Mouse (Mus musculus) brain, embryonic 18.5 days (tissue): ENCODE data around the gene Car15.

ENCODE experiments used
- DNase-seq: peaks from one replicate; pipeline ENCODE4 v3.0.0-alpha.2; 2012; ENCODE audit warnings: low read depth, low spot score

Car15 gene

DNA sequence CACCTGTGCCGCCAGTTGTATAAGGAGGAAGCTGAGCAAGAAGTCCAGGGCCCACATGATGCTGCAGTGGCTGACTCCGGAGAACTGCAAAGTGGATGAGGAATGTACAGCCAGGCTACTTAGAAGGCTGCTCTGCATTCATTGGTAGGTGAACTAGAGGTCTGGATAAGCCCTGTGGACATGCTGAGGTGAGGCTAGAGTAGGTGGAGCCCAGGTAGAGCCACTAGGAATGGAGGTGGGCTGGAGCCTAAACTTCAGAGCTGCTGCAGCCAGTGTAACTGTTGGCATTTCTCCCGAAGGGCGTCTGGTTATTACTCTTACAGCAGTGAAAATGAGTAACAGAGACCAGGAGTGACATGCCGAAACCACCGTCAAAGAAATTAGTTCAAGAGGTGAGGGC lies at the start of gene Car15:
Gene Car15 (minus strand): TSS at position 314 of the 400 bp plus-strand sequence.
- DNase-seq = no peak

GRCm38 (mm10) chr16:17884116-17884515 lies 46.0 kb upstream of the Car15 start:
- DNase-seq = no peak

DNA sequence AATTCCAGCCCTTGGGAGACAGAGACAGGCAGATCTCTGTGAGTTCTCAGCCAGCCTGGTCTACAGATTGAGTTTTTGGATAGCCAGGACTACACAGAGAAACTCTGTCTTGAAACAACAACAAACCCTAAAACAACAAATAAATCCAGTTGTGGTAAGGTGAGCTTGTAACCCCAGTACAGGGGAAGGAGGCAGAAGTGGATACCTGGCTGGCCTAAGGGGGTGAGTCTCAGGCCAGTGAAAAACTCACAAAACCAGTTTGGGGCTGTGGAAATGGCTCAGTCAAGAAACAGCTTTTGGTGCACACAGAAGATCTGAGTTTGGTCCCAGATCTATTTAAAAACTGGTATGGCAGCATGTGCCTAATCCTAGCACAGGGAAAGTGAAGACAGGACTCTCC lies 44.0 kb upstream of the Car15 start:
- DNase-seq = no peak

GRCm38 (mm10) chr16:17879571-17879970 lies 41.4 kb upstream of the Car15 start:
- DNase-seq = no peak

DNA sequence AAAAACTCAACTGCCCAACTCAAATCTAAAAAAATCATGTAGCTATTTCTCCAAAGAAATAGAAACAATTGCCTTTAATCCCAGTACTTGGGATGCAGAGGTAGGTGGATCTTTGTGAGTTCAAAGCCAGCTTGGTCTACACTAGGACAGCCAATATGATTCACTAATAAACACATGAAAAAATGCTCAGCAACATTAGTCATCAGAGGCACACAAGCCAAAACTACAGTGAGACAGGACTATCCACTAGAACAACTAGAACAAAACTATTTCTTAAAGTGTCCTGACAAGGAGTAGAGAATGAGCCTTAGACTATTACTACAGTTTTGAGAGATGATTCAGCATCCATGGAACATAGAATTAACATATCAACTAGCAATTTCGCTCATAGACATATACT lies 37.9 kb upstream of the Car15 start:
- DNase-seq = no peak

DNA sequence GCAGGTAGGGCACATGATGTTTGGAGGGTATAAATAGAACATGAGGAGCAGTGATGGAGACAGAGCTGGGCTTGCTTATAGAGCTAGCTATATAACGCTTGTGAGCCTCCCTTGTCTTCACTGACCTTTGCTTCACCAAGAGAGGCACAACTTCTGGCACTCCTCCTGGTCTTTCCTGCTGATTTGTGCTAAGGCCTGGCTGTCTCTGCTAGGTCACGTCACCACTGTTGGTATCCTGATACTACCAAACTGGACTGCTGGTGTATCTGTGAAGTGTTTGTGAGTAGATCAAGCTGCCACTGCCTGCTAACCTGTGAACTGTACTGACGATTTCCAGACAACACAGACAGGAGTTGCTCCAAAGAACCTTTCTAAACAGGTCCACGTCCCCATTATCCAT lies 37.0 kb upstream of the Car15 start:
- no peak for DNase-seq

DNA sequence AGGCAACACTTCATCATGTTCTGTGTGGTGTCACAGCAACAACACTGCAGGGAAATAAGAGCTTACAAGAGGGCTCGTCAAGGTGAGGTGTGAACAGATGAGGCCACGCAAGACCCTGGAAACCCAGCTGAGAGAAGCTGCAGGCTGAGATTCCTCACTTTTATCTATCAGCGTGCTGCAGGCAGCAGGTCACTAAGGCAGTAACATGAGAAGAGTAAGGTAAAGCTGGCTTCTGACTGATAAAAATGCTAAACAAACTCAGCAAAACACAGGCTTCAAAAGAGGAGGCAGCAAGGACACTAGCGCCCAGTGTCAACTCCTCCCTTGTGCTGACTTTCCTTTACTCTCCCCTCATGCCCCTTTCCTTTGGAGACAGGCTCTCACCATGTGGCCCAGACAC lies 34.8 kb upstream of the Car15 start:
- DNase-seq = no peak

- no peak for DNase-seq
Measured at GRCm38 (mm10) chr16:17871248-17871647, 33.1 kb upstream of the Car15 start.

- DNase-seq = no peak
Measured at GRCm38 (mm10) chr16:17865770-17866169, 27.6 kb upstream of the Car15 start.

DNA sequence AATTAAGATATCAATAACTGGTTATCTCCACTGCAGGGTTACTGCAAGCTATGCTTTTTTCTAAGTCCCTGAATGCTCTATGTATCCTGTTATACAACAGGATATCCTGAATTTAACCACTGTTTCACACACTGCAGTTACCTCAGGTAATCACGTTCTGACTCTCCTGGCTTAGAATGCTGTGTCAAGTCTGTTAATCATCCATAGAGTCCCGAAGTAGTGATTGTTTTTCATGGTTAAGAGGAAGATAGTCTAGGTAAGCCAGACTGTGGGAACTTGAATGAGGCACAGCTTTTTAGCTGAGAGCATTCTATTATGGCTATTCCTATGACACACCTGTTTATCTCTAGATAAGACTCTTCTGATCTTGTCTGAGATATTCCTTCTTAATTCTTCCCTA lies 27.1 kb upstream of the Car15 start:
- DNase-seq = no peak

GRCm38 (mm10) chr16:17858592-17858991 lies 20.4 kb upstream of the Car15 start:
- DNase-seq = no peak

DNA sequence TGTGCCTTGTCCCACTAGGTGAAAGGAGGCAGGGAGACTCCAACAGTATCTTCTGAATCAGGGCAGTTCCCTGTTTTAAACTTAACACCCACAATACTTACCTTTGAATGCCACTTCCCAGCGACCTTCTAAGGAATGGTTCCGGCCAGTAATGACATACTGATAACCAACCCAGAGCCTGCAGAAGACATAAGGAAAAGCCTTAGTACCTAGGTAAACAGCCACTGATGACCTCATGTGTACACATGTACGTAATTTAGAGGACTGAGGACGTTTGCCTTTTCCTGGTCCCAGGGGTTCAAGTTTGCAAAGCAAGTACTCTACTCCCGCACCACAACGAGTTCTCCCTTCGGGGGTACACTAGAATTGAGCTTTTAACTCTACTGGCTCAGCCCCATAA lies 19.0 kb upstream of the Car15 start:
- DNase-seq = no peak

GRCm38 (mm10) chr16:17853263-17853662 lies 15.1 kb upstream of the Car15 start:
- no peak for DNase-seq

DNA sequence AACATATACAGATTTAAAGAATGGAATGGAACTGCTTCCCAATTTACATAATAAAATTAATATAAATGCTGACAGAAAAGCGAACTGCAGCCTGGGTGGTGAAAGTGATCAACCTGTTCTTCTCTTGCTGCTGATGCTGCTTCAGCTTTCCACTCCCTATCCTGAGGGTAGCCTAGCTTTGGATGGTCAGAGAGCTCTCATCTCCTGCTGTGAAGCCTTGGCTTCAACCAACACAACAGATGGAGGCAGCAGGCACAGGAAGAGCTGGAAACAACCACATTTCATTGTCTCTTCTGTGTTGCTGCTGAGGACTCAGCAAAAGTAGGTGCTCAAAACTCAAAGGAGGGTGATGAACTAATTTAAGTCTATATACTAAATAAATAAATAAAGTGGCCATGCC lies 13.7 kb upstream of the Car15 start:
- DNase-seq = no peak

DNA sequence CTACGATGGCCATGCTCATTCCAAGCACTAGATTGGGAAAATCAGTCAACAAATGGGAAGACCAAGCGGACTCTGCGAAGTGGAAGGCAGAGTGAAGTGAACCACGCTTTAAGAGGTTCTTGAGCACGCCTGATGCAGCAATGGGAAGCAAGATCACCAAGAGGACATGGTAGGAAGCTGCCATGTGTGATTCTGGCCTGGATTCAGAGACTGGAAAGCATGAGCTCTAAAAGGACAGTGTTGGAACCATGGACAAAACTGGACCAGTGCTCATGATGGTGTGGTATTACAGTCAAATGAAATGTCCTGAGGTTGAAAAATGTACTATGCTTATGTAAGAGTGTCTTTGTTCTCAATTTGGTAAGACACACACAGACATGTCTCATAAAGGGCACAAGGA lies 13.2 kb upstream of the Car15 start:
- DNase-seq = no peak

- no peak for DNase-seq
Measured at GRCm38 (mm10) chr16:17849486-17849885, 11.3 kb upstream of the Car15 start.

GRCm38 (mm10) chr16:17848928-17849327 lies 10.8 kb upstream of the Car15 start:
- DNase-seq = no peak

DNA sequence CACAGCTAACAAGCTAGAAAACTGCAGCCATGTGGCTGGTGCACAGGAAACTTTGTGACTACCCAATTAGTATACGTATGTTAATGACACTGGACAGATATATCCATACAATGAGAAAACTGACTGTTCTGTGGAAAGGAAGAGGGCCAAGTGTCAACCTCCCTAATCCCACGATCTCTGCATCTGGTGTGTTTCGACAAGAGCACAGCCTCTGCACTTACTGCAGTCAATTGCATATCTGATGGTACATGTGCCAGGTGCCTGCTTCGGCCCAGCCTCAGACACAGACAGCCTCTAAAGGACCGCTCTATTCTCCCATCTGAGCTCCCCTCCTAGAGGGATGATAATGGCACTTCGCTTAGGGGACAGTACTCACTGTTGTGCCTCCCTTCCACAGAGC lies 10.3 kb upstream of the Car15 start:
- no peak for DNase-seq

GRCm38 (mm10) chr16:17843701-17844365 lies 5.7 kb upstream of the Car15 start:
- no peak for DNase-seq

DNA sequence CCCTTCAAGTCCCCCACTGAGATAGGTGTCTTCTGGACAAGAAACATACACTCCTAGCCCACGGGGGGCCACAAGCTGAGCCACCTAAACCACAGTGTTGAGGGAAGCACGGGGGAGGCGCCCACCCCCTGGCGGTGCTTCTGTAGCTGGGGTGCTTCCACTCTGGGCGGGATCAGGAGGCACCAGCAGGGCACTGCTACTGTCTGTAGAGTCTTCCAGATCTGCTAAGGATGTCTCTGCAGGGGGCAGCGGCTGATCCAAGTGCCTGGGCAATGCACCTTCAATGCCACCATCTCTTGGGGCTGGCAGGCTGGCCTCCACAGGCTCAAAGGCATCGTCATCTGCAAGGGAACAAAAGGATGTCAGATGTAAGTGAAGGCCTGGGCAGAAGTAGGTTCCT lies 4.3 kb upstream of the Car15 start:
- DNase-seq = no peak

DNA sequence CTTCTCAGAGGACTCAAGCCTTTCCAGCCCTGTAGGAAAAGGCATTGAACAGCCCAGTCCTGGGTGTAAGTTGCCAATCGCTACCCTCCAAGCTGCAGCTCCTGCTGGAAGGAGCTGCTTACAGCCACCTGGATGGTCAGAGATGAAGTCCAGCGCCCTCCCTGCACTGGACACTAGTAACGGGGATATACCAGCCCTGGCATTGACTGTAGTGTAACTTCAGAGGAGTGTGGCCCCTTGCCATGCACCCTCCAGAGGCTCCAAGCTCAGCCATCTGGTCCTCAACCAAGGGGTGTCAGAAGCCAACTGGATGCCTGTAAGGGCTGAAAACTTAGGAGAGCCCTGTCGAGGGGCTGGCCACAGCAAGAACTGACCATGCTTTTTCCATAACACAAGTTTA lies 1.8 kb upstream of the Car15 start:
- no peak for DNase-seq

DNA sequence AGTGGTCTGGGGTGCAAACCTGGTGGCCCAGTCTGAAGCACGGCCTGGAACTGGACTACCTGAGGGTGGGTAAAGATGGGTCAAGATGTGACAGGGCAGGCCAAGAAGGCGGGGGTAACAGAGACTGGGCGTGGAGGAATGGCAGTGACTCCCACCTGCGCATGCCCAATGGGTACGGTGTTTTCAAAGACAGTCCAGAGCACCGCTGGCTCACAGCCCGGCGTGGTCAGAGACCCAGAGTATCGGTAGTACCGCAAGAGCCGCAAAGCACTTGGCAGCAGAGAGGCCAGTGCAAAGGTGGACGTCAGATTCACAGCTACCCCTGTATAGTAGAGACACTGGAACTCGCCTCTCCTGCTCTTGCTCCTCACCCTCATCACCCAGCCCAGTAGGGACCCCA lies 2.7 kb downstream of the Car15 start:
- DNase-seq = no peak

DNA sequence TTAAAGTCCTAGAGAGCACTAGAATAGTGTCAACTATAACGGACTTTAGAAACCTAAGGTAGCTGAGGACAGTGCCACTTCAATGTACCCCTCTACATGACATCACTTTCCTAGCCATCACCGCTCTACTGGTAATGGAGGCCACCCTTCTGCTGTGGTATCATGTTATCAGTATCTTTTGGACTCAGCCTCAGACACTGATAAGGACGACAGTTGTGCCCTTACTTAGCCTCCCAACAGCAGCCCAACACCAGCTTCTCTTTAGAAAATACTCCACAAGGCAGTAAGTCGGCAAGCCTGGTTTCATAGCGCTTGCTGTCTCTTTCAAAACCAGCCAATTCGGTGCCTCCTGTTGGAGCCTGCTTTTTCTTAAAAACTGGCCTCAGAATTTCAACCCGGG lies 3.6 kb downstream of the Car15 start:
- no peak for DNase-seq

- DNase-seq = no peak
Measured at GRCm38 (mm10) chr16:17833681-17834399, 4.3 kb downstream of the Car15 start.
